Mouse (Mus musculus) neural tube, embryonic 10.5 days (tissue): ENCODE measurements around the gene Tent4b.
"Not testable (repeated sequence)": the region's sequence is repeated elsewhere in the genome, so short reads cannot be mapped to it uniquely, and the experiment has no call there.

Experiments
- DNase-seq: peaks from one replicate; pipeline ENCODE4 v3.0.0-alpha.2; 2017; ENCODE audit warnings: low spot score; ENCODE audit errors: extremely low spot score

Tent4b gene

GRCm38 (mm10) chr8:88198945-88199571, at the start of gene Tent4b:
TSS of gene Tent4b (plus strand) at chr8:88199213.
- DNase-seq = peak; percentile 93

- DNase-seq = no peak
Measured at GRCm38 (mm10) chr8:88150910-88151371, 48.1 kb upstream of the Tent4b start.

DNA sequence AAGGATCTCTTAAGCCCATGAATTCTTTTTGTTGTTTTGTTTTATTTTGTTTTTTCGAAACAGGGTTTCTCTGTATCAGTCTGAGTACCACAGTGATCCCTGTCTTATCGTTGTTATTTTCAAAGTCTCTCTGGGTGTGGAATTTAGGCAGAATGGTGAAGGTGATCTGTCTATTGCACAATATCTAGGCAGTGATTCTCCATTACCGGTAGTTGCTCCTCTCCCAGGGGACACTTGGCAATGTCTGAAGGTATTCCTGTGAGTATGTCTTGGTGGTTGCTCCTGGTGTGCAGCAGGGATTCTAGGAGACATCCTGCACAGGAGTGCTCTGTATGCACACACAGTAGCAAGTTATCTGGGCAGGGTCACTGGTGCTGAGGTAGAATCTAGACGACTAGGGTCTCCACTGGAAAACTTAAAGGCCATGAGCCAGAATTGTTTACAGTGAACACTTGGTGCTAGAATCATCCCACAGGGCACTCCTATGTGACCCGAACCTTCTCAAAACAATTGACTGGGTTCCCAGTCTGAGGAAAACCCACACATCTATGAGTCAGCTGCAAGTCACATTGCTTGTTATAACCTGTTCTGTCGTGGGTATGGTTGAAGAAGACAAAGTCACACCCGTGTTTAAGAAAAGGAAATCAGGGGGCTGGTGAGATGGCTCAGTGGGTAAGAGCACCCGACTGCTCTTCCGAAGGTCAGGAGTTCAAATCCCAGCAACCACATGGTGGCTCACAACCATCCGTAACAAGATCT, 38.6 kb upstream of the Tent4b start:
- no peak for DNase-seq

DNA sequence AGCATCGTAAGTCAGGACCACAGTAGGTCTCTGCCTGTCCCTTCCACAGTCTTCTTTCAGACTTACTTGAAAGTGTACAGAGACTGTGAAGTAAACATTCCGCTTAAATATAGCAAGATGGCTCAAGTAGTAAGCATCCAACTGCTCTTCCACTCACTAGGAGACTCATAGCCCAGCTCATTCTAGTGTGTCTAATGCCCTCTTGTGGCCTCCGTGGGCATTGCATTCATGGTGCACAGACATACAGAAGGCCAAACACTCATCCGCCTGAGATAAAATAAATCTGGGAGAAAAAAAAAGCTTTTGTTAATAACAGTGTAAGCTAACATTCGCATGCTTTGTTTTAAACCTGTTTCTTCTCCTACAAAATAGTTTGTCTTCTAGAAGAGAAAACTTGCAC, 37.6 kb upstream of the Tent4b start:
- peak; percentile 63 for DNase-seq

DNA sequence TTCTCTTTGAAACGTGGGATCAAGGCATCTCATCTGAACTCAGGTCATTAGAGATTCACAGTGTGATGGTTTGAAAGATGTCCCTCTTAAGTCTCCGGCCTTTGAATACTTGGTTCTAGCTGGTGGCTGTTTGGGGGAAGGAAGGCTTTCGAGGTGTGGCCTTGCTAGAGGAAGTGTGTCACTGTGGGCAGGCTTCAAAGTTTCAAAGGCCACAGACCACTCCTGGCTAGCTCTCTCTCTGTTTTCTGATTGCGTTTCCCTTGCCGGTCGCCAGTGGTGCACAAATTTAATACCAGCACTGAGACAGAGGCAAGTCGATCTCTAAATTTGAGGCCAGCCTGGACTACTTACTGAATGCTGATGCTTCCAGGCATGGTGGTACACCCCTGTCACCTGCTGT, 23.7 kb upstream of the Tent4b start:
- DNase-seq = no peak

GRCm38 (mm10) chr8:88177291-88177690, 21.7 kb upstream of the Tent4b start:
- DNase-seq = no peak

GRCm38 (mm10) chr8:88183121-88183520, 15.9 kb upstream of the Tent4b start:
- no peak for DNase-seq

DNA sequence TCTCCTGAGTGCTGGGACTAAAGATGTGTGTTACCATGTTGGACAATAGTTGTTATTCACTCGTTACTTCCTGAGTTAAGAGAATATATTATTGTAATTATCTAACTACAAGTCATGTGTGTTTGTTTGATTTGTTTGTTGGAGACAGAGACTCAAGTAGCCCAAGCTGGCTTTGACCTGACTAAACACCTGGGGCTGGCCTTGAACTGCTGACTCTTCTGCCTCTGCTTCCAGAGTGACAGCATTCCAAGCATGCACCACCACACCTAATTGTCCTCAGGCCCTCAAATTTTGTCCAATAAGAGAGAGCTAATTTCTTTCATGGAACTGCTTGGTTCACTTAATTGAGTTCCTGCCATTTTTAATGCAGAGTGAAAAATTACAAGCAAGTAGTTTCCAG, 14.1 kb upstream of the Tent4b start:
- no peak for DNase-seq

DNA sequence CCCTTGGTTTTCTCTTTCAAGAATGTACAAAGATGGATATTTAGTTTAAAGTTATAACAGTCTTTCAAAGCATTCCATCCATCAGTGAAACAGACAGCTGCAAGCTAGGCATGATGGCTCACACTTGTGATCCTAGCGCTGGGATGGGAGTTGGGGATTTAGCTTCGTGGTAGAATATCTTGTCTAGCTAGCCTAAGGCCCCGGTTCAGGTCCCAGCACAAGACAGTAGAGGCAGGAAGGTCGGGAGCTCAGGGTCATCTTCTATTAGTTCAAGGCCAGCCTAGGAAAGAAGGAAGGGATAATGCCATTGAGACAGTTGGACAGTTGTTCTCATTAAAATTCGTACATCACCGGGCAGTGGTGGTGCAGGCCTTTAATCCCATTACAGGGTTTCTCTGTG, 13.3 kb upstream of the Tent4b start:
- no peak for DNase-seq

DNA sequence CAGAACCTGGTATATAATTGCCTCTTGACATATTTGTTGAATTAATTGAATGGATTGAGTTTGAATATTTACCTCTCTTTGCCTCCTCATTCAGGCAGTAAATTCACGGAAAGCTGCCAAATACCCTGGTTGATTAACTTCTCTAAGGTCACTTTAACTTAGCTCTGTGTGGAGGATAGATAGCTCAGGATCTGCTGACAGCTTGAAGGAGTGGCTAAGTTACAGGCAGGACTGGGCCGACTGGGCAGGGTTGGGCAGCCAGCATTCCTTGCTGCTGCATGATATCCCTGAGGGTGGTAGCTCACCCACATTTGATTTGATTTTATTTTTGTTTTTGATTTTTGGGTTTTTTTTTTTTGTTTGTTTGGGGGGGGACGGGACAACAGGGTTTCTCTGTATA, 1.7 kb upstream of the Tent4b start:
- no peak for DNase-seq

GRCm38 (mm10) chr8:88198551-88198944, 465 bp upstream of the Tent4b start:
- no peak for DNase-seq

DNA sequence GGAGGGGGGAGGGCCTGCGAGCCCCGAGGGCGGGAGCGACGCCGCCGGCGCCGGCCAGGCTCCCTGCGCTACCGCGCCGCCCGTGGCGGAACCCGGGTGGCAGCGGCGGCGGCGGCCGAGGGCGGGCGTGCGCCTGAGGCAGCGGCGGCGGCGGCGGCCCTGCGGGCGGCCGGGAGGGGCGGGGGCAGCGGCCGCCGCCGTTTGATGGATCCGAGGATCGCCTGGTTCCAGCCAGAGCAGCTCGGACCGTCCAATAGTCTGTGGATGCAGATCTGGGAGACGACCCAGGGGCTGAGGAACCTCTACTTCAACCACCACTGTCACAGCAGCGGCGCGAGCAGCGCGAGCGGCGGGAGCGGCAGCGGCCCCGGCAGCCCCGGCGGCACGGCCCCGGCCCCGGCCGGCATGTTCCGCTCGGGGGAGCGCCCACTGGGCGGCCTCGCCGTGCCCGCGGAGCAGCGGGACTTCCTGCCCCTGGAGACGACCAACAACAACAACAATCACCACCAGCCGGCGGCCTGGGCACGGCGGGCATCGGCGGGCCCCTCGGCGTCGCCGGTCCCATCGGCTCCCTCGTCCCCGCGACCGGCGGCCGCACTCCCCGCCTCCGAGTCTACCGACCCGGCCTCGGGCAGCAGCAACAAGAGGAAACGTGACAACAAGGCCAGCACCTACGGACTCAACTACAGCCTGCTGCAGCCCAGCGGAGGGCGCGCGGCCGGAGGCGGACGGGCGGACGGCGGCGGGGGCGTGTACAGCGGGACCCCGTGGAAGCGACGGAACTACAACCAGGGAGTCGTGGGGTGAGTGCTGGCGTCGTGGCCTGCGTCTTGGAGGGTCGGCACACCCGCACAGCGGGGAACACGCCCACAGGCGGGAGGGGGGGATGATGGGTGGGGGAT, 938 bp downstream of the Tent4b start:
- peak; percentile 66 for DNase-seq

DNA sequence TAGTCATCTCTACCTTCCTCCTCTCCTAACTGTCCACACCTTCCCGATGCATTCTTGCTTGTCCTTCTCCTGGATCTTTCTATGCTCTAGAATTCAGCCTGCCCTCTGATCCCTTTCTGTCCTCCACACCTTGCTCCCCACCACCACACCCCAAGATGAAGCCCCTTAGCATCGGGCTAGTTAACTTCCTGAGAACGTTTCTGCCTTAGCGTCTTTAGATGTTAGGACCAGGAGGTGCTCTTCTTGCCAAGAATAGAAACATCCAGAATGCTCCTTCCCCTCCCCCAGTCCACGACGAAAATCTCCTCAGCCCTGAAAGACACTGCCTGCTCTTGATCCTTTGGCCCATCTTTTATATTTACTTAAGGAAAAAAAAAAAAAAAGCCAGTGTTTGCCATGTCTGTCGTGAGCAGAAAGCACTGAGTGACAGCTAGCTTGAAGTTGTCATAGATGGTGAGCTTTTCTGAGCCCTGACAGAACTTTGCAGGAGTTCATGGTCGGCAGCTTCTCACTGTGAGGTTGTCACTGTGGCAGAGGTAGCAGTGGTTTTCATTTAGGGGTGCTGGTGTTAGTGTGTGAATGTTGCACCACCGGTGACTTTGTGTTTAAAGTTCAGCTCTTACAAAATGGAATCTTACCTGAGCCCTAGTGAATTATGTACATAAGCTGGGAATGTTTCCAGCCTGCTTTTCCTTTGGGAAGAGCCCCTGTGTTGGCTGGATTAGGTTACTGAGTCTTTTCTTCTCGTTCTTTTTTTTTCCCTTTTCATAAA, 1.9 kb downstream of the Tent4b start:
- DNase-seq = no peak

DNA sequence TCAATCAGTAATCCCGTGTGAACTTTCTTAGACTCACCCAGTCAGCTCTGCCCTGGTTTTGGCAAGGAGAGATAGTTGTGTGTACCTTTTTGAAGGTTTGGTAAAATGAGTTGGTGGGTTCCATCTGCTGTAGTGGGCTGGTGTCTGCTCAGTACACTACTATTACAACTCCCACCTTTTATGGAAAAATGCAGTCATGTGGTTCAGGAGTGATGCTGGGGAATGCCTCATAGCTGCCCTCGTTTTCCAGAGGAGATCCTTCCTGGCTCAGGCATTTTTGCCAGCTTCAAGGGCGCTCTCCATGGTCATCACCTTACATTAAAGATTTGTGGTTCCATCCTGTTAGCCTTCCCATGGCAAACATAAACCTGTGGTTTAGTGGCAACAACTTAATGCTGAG, 2.6 kb downstream of the Tent4b start:
- DNase-seq = no peak

DNA sequence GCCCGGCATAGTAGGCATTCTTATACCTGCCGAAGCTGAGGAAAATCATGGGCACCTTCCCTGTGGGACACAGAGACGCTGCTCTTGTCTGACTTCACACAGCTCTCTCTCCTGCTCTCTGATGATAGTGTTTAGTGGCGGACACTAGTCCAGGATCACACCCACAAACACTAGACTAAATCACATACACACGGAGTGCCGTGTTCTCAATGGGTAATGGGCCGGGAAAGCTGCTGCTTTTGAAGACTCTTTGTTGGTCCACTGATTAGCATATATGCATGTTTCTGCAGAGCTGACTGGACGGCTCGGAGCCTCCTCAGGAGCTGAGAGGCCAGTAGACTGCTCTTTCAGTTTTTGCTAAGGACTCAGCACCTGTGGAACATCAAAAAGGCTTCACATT, 7.0 kb downstream of the Tent4b start:
- no peak for DNase-seq

DNA sequence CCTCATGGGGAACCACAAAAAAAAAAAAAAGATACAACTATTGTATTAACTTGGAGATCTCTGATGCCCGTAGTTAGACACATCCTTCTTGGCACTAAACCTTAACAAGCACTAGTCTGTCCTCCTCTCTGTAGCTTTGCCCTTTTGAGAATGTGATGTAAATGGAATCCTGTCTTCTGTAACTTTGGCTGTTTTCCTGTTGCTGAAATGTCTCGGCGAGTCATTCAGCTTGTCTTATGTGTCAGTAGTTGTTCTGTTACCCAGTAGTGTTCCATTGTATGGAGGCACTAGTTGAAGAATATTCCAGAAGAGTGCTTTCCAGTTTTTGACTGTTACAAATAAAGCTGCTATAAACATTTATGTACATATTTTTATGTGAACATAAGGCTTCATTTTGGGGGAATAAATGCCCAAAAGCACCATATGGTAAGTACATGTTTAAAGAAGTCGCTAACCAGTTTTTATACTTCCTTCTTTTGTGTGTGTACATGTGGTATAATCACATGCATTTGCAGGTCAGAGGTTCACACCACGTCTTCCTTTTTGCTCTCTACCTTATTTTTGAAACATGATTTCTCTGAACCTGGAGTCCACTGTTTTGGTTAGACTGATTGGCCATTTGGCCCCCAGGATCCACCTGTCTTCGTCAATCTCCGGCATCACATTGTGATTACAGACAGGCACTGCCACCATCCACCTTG, 8.3 kb downstream of the Tent4b start:
- DNase-seq = no peak

- not testable (repeated sequence) for DNase-seq
Measured at GRCm38 (mm10) chr8:88209930-88210827, 11.2 kb downstream of the Tent4b start.

- DNase-seq = no peak
Measured at GRCm38 (mm10) chr8:88221353-88221752, 22.3 kb downstream of the Tent4b start.

- peak; percentile 29 for DNase-seq
Measured at GRCm38 (mm10) chr8:88225358-88225757, 26.3 kb downstream of the Tent4b start.

DNA sequence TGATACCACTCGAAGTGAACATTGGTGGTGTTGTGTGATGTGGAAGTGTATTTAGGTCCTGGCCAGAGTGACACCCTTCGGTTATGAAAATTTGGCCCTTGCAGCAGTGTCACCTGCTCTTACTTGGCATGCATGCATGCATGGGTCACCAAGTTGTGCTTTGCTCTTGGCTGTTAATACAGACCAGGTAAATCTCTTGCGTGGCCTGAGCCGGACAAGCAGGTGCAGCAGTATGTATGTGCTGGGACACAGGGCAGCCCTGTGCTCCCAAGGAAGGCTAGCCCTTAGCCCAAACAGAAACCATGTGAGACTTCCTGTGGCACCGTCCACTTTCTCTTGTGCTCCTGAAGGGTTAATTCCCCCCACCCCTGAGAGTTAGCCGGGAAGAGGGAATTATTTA, 28.8 kb downstream of the Tent4b start:
- no peak for DNase-seq
